25 mouse cellular contexts compared by ENCODE assay signal in genomic region chr6:61438165-61438564, GRCm38 (mm10).
DNase-seq lines count a peak whose midpoint lies in the region; ATAC-seq lines count a peak whose summit lies in the region.
"Had no signal": no experiment of that assay in that cellular context is flagged by ENCODE, and none has a peak within 500 bp of the region (broad histone marks: within the 10 kb centered on the region; RNA-seq: fewer than 3 reads in every experiment).

No protein-coding gene starts in this region.

- no peaks in the 10 kb centered on the region for H3K36me3 ChIP-seq in neural tube, embryonic 15.5 days
- H3K36me3 ChIP-seq: embryonic facial prominence, embryonic 13.5 days; embryonic facial prominence, embryonic 15.5 days; forebrain, embryonic 10.5 days; forebrain, embryonic 12.5 days had no signal

- no peak overlapping the region for H3K9ac ChIP-seq in neural tube, embryonic 15.5 days (replicated peaks)
- H3K9ac ChIP-seq: embryonic facial prominence, embryonic 13.5 days; embryonic facial prominence, embryonic 15.5 days; forebrain, embryonic 12.5 days had no signal

- intact Hi-C loops in left cerebral cortex, postnatal 25 days (cut with DNase I): no loop called here
- intact Hi-C loops in left cerebral cortex, postnatal 14 days (cut with DNase I): no loop called here

- H3K4me2 ChIP-seq in neural tube, embryonic 15.5 days: no peak overlapping the region
- H3K4me2 ChIP-seq: embryonic facial prominence, embryonic 13.5 days; embryonic facial prominence, embryonic 15.5 days; forebrain, embryonic 12.5 days had no signal

- no peaks in the 10 kb centered on the region for H3K9me3 ChIP-seq in neural tube, embryonic 15.5 days (replicated peaks)
- H3K9me3 ChIP-seq: embryonic facial prominence, embryonic 13.5 days; embryonic facial prominence, embryonic 15.5 days; forebrain, embryonic 10.5 days; forebrain, embryonic 12.5 days had no signal

- peak; percentile 97 for ATAC-seq in granulocyte monocyte progenitor cell, adult 5-6 weeks (replicated peaks; ENCODE audit: poor library complexity, severe bottlenecking)
- ATAC-seq in megakaryocyte, adult 5-6 weeks (ENCODE audit: poor library complexity, severe bottlenecking): peak; percentile 72
- ATAC-seq in neural tube, embryonic 15.5 days (ENCODE audit: low FRiP score): no peak
- ATAC-seq: activated CD4-positive, CD25-positive, alpha-beta regulatory T cell, adult 4 months; forebrain, embryonic 14.5 days; forebrain, embryonic 16.5 days; Patski had no signal

- H3K4me1 ChIP-seq in neural tube, embryonic 15.5 days: no peaks in the 10 kb centered on the region
- H3K4me1 ChIP-seq: embryonic facial prominence, embryonic 13.5 days; embryonic facial prominence, embryonic 15.5 days; forebrain, embryonic 10.5 days; forebrain, embryonic 12.5 days had no signal

- no peaks in the 10 kb centered on the region for H3K27me3 ChIP-seq in neural tube, embryonic 15.5 days (replicated peaks)
- H3K27me3 ChIP-seq: embryonic facial prominence, embryonic 13.5 days; embryonic facial prominence, embryonic 15.5 days; forebrain, embryonic 12.5 days; Patski had no signal

- no peak overlapping the region for H3K4me3 ChIP-seq in neural tube, embryonic 15.5 days (replicated peaks)
- H3K4me3 ChIP-seq: embryonic facial prominence, embryonic 13.5 days; embryonic facial prominence, embryonic 15.5 days; erythroblast, embryonic 14.5 days; forebrain, embryonic 10.5 days; forebrain, embryonic 12.5 days had no signal

- peak; percentile 5 for DNase-seq in NIH3T3 (ENCODE audit: low read depth)
- no peak for DNase-seq in left cerebral cortex, postnatal 25 days (ENCODE audit: low spot score in 2 of 2)
- DNase-seq in B cell, adult 2 months: no peak
- no peak for DNase-seq in left cerebral cortex, postnatal 14 days (ENCODE audit: low spot score in 2 of 2)
- DNase-seq: adrenal gland, adult 8-10 months; adrenal gland, postnatal 14 days; adrenal gland, postnatal 36 days; cerebellum, adult 11-12 months; cerebellum, adult 2 months; cerebellum, adult 9-10 months; cerebellum, postnatal 10 days; cerebellum, postnatal 25 days; embryo, embryonic 11 days had no signal

- H3K27ac ChIP-seq in neural tube, embryonic 15.5 days (replicated peaks): no peak overlapping the region
- H3K27ac ChIP-seq: embryonic facial prominence, embryonic 13.5 days; embryonic facial prominence, embryonic 15.5 days; forebrain, embryonic 10.5 days; forebrain, embryonic 12.5 days had no signal
